Mouse (Mus musculus) MEL (cell line): ENCODE results near the gene Ddost. TPM values are rescaled to one million over a fixed set of nuclear protein-coding genes. Genes with fewer than 3 reads are reported as not detected.

Source experiments
- DNase-seq: peaks from one replicate; pipeline ENCODE4 v3.0.0; 2011; ENCODE audit warnings: low read depth, low spot score
- H3K27ac ChIP-seq: 2 replicates; pipeline ENCODE4 v1.5.1; 2012; ENCODE audit warnings: low read depth, mild to moderate bottlenecking, control low read depth, low read length, moderate library complexity; ENCODE audit not compliant: control insufficient read depth
- H3K27me3 ChIP-seq, 2 experiments: fragments of 150-350 bp in 1 of 2; sonication (generic) in 1 of 2; 2 replicates each; pipeline ENCODE4 v1.6.1; 2012; ENCODE audit warnings: low read length in 2 of 2, mild to moderate bottlenecking in 2 of 2, improper control_type of control experiment in 1 of 2, moderate library complexity in 1 of 2; ENCODE audit not compliant: insufficient read depth in 2 of 2, control insufficient read depth in 1 of 2
- H3K36me3 ChIP-seq, 2 experiments: 2 replicates each; pipeline ENCODE4 v1.6.1; 2012 to 2014; ENCODE audit warnings: low read length in 2 of 2, improper control_type of control experiment in 1 of 2, inconsistent platforms in 1 of 2, mild to moderate bottlenecking in 1 of 2; ENCODE audit not compliant: insufficient read depth in 2 of 2, control insufficient read depth in 1 of 2
- H3K4me1 ChIP-seq, 2 experiments: fragments of 150-350 bp in 1 of 2; sonication (generic) in 1 of 2; 2 replicates each; pipeline ENCODE4 v1.6.1; 2012; ENCODE audit warnings: low read length in 2 of 2, improper control_type of control experiment in 1 of 2, mild to moderate bottlenecking in 1 of 2; ENCODE audit not compliant: insufficient read depth in 2 of 2, control insufficient read depth in 1 of 2
- H3K4me3 ChIP-seq, 2 experiments: fragments of 150-350 bp in 1 of 2; sonication (generic) in 1 of 2; 2 replicates each; pipeline ENCODE4 v1.5.1; 2012; ENCODE audit warnings: low read depth in 2 of 2, low read length in 2 of 2, mild to moderate bottlenecking in 2 of 2, moderate library complexity in 2 of 2, control low read depth in 1 of 2, improper control_type of control experiment in 1 of 2; ENCODE audit not compliant: control insufficient read depth in 1 of 2, insufficient read depth in 1 of 2
- H3K79me2 ChIP-seq: 2 replicates; pipeline ENCODE4 v1.6.1; 2012; ENCODE audit warnings: mild to moderate bottlenecking, low read length, moderate library complexity; ENCODE audit not compliant: control insufficient read depth, poor library complexity, insufficient read depth
- H3K9ac ChIP-seq: 2 replicates; pipeline ENCODE4 v1.6.1; 2012; ENCODE audit warnings: low read depth, mild to moderate bottlenecking, control low read depth, low read length, moderate library complexity; ENCODE audit not compliant: control insufficient read depth, poor library complexity, severe bottlenecking
- H3K9me3 ChIP-seq: fragments of 150-350 bp; sonication (generic); replicated peaks from 2 replicates; pipeline ENCODE4 v1.6.1; 2012; ENCODE audit warnings: mild to moderate bottlenecking, low read length, improper control_type of control experiment, moderate library complexity; ENCODE audit not compliant: insufficient read depth
- BHLHE40 ChIP-seq: IDR thresholded peaks from 2 replicates; pipeline ENCODE4 v1.6.1; 2012; ENCODE audit warnings: low read depth, mild to moderate bottlenecking, inconsistent platforms, low read length, improper control_type of control experiment, borderline replicate concordance
- CHD1 ChIP-seq: IDR thresholded peaks from 2 replicates; pipeline ENCODE4 v1.6.1; 2012; ENCODE audit warnings: low read depth, mild to moderate bottlenecking, inconsistent platforms, low read length, improper control_type of control experiment
- CTCF ChIP-seq, 3 experiments: IDR thresholded peaks in 2 of 3; conservative IDR thresholded peaks in 1 of 3; 2 replicates each; pipeline ENCODE4 v1.5.1; 2011 to 2012; ENCODE audit warnings: low read length in 3 of 3, low read depth in 2 of 3, mild to moderate bottlenecking in 2 of 3, improper control_type of control experiment in 1 of 3, inconsistent platforms in 1 of 3, mixed read lengths in 1 of 3, moderate library complexity in 1 of 3; ENCODE audit not compliant: control insufficient read depth in 1 of 3, insufficient read depth in 1 of 3, poor library complexity in 1 of 3, severe bottlenecking in 1 of 3
- EP300 ChIP-seq, 2 experiments: IDR thresholded peaks; 2 replicates each; pipeline ENCODE4 v1.6.1; 2011; ENCODE audit warnings: improper control_type of control experiment in 2 of 2, low read length in 2 of 2, low read depth in 1 of 2, mild to moderate bottlenecking in 1 of 2
- ETS1 ChIP-seq: IDR thresholded peaks from 2 replicates; pipeline ENCODE4 v1.6.1; 2012; ENCODE audit warnings: low read depth, mild to moderate bottlenecking, inconsistent platforms, low read length, improper control_type of control experiment, moderate library complexity
- GABPA ChIP-seq: IDR thresholded peaks from 2 replicates; pipeline ENCODE4 v1.6.1; 2012; ENCODE audit warnings: low read depth, mild to moderate bottlenecking, inconsistent platforms, low read length, improper control_type of control experiment, moderate library complexity
- HCFC1 ChIP-seq: IDR thresholded peaks from 2 replicates; pipeline ENCODE4 v1.6.1; 2012; ENCODE audit warnings: low read depth, mild to moderate bottlenecking, inconsistent platforms, low read length, improper control_type of control experiment, moderate library complexity
- JUND ChIP-seq: IDR thresholded peaks from 2 replicates; pipeline ENCODE4 v1.6.1; 2011; ENCODE audit warnings: low read depth, mild to moderate bottlenecking, improper control_type of control experiment, low read length
- KAT2A ChIP-seq: conservative IDR thresholded peaks from 2 replicates; pipeline ENCODE4 v1.6.1; 2012; ENCODE audit warnings: low read depth, low read length, improper control_type of control experiment, inconsistent platforms
- MXI1 ChIP-seq: IDR thresholded peaks from 2 replicates; pipeline ENCODE4 v1.6.1; 2011; ENCODE audit warnings: mild to moderate bottlenecking, low read depth, low read length, improper control_type of control experiment
- MYB ChIP-seq: IDR thresholded peaks from 2 replicates; pipeline ENCODE4 v1.6.1; 2011; ENCODE audit warnings: mild to moderate bottlenecking, low read depth, low read length, improper control_type of control experiment
- MYC ChIP-seq: IDR thresholded peaks from 2 replicates; pipeline ENCODE4 v1.6.1; 2011; ENCODE audit warnings: low read depth, mild to moderate bottlenecking, low read length, improper control_type of control experiment, moderate library complexity
- NELFE ChIP-seq: IDR thresholded peaks from 2 replicates; pipeline ENCODE4 v1.6.1; 2011; ENCODE audit warnings: low read depth, low read length, improper control_type of control experiment
- NRF1 ChIP-seq: IDR thresholded peaks from 2 replicates; pipeline ENCODE4 v1.6.1; 2014; ENCODE audit warnings: low read depth, mild to moderate bottlenecking, inconsistent platforms, low read length, improper control_type of control experiment, moderate library complexity; ENCODE audit not compliant: poor library complexity, insufficient read depth, severe bottlenecking
- POLR2A ChIP-seq, 2 experiments: IDR thresholded peaks; 2 replicates each; pipeline ENCODE4 v1.6.1; 2011 to 2012; ENCODE audit warnings: low read length in 2 of 2, mild to moderate bottlenecking in 2 of 2, control low read depth in 1 of 2, improper control_type of control experiment in 1 of 2, low read depth in 1 of 2, moderate library complexity in 1 of 2; ENCODE audit not compliant: control insufficient read depth in 1 of 2, insufficient read depth in 1 of 2, poor library complexity in 1 of 2
- POLR2AphosphoS2 ChIP-seq: IDR thresholded peaks from 2 replicates; pipeline ENCODE4 v1.6.1; 2011; ENCODE audit warnings: low read length, improper control_type of control experiment
- POLR2AphosphoS5 ChIP-seq: IDR thresholded peaks from 2 replicates; pipeline ENCODE4 v1.6.1; 2012; ENCODE audit warnings: low read depth, borderline replicate concordance, mild to moderate bottlenecking, inconsistent platforms, low read length, moderate library complexity, mixed read lengths
- SIN3A ChIP-seq: IDR thresholded peaks from 2 replicates; pipeline ENCODE4 v1.6.1; 2012; ENCODE audit warnings: low read length, improper control_type of control experiment, inconsistent platforms
- TAL1 ChIP-seq: IDR thresholded peaks from 2 replicates; pipeline ENCODE4 v1.6.1; 2012; ENCODE audit warnings: mild to moderate bottlenecking, inconsistent platforms, low read length, moderate library complexity, mixed read lengths
- TBP ChIP-seq: IDR thresholded peaks from 2 replicates; pipeline ENCODE4 v1.8.0; 2011; ENCODE audit warnings: low read depth, low read length, improper control_type of control experiment
- TCF12 ChIP-seq: IDR thresholded peaks from 2 replicates; pipeline ENCODE4 v1.6.1; 2014; ENCODE audit warnings: low read depth, mild to moderate bottlenecking, inconsistent platforms, low read length, improper control_type of control experiment, moderate library complexity
- UBTF ChIP-seq: IDR thresholded peaks from 2 replicates; pipeline ENCODE4 v1.6.1; 2012; ENCODE audit warnings: low read depth, mild to moderate bottlenecking, inconsistent platforms, low read length, improper control_type of control experiment, moderate library complexity, borderline replicate concordance; ENCODE audit not compliant: insufficient read depth
- USF1 ChIP-seq: IDR thresholded peaks from 2 replicates; pipeline ENCODE4 v1.6.1; 2014; ENCODE audit warnings: low read depth, mild to moderate bottlenecking, inconsistent platforms, low read length, improper control_type of control experiment, moderate library complexity
- USF2 ChIP-seq, 2 experiments: IDR thresholded peaks; 2 replicates each; pipeline ENCODE4 v1.6.1; 2011 to 2012; ENCODE audit warnings: improper control_type of control experiment in 2 of 2, low read length in 2 of 2, borderline replicate concordance in 1 of 2, inconsistent platforms in 1 of 2, low read depth in 1 of 2, mild to moderate bottlenecking in 1 of 2; ENCODE audit not compliant: insufficient read depth in 1 of 2
- ZKSCAN1 ChIP-seq: IDR thresholded peaks from 2 replicates; pipeline ENCODE4 v1.6.1; 2012; ENCODE audit warnings: low read depth, mild to moderate bottlenecking, inconsistent platforms, low read length, improper control_type of control experiment, moderate library complexity
- ZNF384 ChIP-seq: IDR thresholded peaks from 2 replicates; pipeline ENCODE4 v1.6.1; 2012; ENCODE audit warnings: low read depth, mild to moderate bottlenecking, inconsistent platforms, low read length, improper control_type of control experiment
- polyA plus RNA-seq, 2 experiments: library from polyadenylated mRNA; stranded (reverse) in 1 of 2; unstranded in 1 of 2; fragments of >175 nt in 1 of 2; fragments of >200 nt in 1 of 2; gene quantifications; 2 replicates each; pipeline versions ENCODE4 v1.2.1 to v1.2.4; 2012; ENCODE audit warnings: low replicate concordance in 2 of 2, low read depth in 1 of 2; ENCODE audit not compliant: insufficient read length in 2 of 2, insufficient read depth in 1 of 2, missing spikeins in 1 of 2
- total RNA-seq: library from RNA; depleted of rRNA; stranded (reverse); fragments of 300-350 nt; gene quantifications from 2 replicates; pipeline ENCODE4 v1.2.3, GENCODE M21; 2012

Ddost gene
- total and polyA plus RNA-seq, 3 experiments, result 68.9 to 402 (median 283) TPM

DNA sequence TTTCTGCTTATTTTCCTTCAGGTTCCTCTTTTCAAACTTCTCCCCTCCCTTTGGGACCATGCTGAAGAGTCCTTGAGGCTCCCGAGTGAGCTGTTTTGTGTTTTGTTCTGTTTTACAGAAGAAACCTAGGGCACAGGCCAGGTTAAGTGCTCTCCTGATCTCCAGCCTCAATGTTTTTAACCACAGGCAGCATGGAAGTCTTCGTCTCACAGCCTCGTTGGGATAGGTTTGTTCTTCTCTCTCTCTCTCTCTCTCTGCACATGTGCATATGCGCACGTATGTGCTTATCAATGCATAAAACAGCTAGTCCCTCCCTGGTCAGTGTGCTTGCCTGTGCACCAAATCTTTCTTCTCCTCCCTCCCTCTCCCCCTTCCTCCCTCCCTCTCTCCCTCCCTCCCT lies 32.3 kb downstream of the Ddost start (continued):
- no peak for TF ChIP-seq SIN3A
- no peak for TF ChIP-seq TAL1
- no peak for TF ChIP-seq UBTF
- TF ChIP-seq MYC, result peak; percentile 74
- TF ChIP-seq NRF1, result peak; percentile 51; the same call in 1 of the 2 replicates
- no peak for TF ChIP-seq ZNF384
- no peak for TF ChIP-seq POLR2A (IDR thresholded peaks at IDR 0.05; ENCODE audit: control insufficient read depth in 1 of 2, insufficient read depth in 1 of 2, low read depth in 1 of 2, low read length in 2 of 2, poor library complexity in 1 of 2)
- TF ChIP-seq EP300 (IDR thresholded peaks at IDR 0.05; ENCODE audit: low read depth in 1 of 2, low read length in 2 of 2), result 0 out of 4 replicates have a peak, but pooled peaks of 1 of the 2 experiments have one; percentile 19
- TF ChIP-seq ZKSCAN1, result no peak
- no peak for TF ChIP-seq NELFE
- TF ChIP-seq TBP, result no peak
- 0 out of 2 replicates have a peak, but pooled peaks have one; percentile 39 for TF ChIP-seq BHLHE40
- TF ChIP-seq MXI1, result peak; percentile 26; the same call in 1 of the 2 replicates
- TF ChIP-seq USF1, result no peak
- no peak for TF ChIP-seq TCF12
- TF ChIP-seq JUND, result peak; percentile 99
- TF ChIP-seq, all 39 proteins: peak for 11

DNA sequence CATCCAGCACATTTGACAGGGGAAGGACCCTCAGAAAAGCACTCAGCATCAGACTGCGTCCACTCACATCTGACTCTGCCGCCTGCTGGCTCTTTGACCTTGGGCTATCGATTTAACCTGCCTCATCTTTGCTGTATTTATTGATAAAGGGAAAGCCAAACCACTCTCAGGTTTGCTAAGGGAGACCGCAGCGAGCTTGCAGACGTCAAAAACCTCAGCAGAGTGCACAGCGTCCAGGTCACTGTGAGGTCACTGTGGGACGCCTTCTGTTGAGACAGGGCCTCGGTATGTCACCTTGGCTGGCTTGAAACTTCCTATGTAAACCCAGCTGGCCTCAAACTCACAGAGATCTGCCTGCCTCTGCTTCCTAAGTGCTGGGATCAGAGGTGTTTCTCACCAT lies 32.8 kb downstream of the Ddost start:
- Histone ChIP-seq H3K9ac (no peak overlapping the region), H3K4me1 (peaks cover 7 to 21% of the 10 kb centered on the region in 2 experiments; a peak in 3 of 4 replicates), H3K27ac (no peak overlapping the region), H3K9me3 (no peaks in the 10 kb centered on the region), H3K36me3 (peaks cover 0 to 7% of the 10 kb centered on the region in 2 experiments; a peak in 2 of 4 replicates), H3K79me2 (no peaks in the 10 kb centered on the region), H3K27me3 (no peaks in the 10 kb centered on the region; a peak in 1 of 4 replicates), H3K4me3 (no peak overlapping the region)
- DNase-seq, result no peak
- no peak for TF ChIP-seq NELFE
- TF ChIP-seq USF1, result no peak
- no peak for TF ChIP-seq CHD1
- TF ChIP-seq USF2 (IDR thresholded peaks at IDR 0.05; ENCODE audit: borderline replicate concordance in 1 of 2, insufficient read depth in 1 of 2, low read depth in 1 of 2, low read length in 2 of 2), result no peak
- no peak for TF ChIP-seq MYB
- TF ChIP-seq POLR2AphosphoS2, result no peak
- TF ChIP-seq GABPA, result no peak
- TF ChIP-seq BHLHE40, result no peak
- no peak for TF ChIP-seq POLR2AphosphoS5
- no peak for TF ChIP-seq MXI1
- no peak for TF ChIP-seq NRF1
- no peak for TF ChIP-seq SIN3A
- no peak for TF ChIP-seq HCFC1
- no peak for TF ChIP-seq ETS1
- no peak for TF ChIP-seq TAL1
- TF ChIP-seq CTCF (IDR thresholded peaks at IDR 0.05 in 2 of 3, conservative IDR thresholded peaks at IDR 0.05 in 1 of 3; ENCODE audit: control insufficient read depth in 1 of 3, insufficient read depth in 1 of 3, low read depth in 2 of 3, low read length in 3 of 3, poor library complexity in 1 of 3, severe bottlenecking in 1 of 3), result no peak
- TF ChIP-seq KAT2A, result no peak
- TF ChIP-seq TCF12, result no peak
